Mouse (Mus musculus): Measurements from ENCODE around the gene Sept11. TPM values are rescaled to one million over a fixed set of nuclear protein-coding genes. Genes with fewer than 3 reads are reported as not detected.

Gene Sept11
- polyA plus RNA-seq (2014; fragmentation: Nextera tagmentation; extraction: Ambion mirVana), result 176 and 186 TPM in 2 replicates

GRCm38 (mm10) chr5:93092857-93093622 is at the start of gene Sept11:
TSS of gene Sept11 (plus strand) at chr5:93093437.
- no peaks in the 10 kb centered on the region for H3K36me3 ChIP-seq (ENCODE audit: control insufficient read depth, insufficient read depth, low read length)
- peak within 1 kb of the TSS; percentile 94 for H3K27ac ChIP-seq (ENCODE audit: low read length)
- H3K9me3 ChIP-seq (ENCODE audit: control insufficient read depth, low read depth, low read length), result no peaks in the 10 kb centered on the region
- no peaks in the 10 kb centered on the region for H3K27me3 ChIP-seq (ENCODE audit: control insufficient read depth, insufficient read depth, low read length)
- WGBS, result under 1% methylated on average over 63 of the region's 63 CpGs
- peak within 1 kb of the TSS; percentile 87 for H3K4me3 ChIP-seq (ENCODE audit: low read depth, low read length)
- peaks cover 43% of the 10 kb centered on the region for H3K4me1 ChIP-seq (ENCODE audit: control insufficient read depth, insufficient read depth, low read length)
- H3K4me2 ChIP-seq (replicated peaks; ENCODE audit: low read depth, low read length), result peak within 1 kb of the TSS; percentile 84
- peak; percentile 90 for ATAC-seq (ENCODE audit: insufficient number of reproducible peaks, insufficient read depth, low FRiP score, low read depth)
- peak within 1 kb of the TSS; percentile 87 for H3K9ac ChIP-seq (replicated peaks; ENCODE audit: low read depth, low read length)

- Histone ChIP-seq H3K36me3 (ENCODE audit: control insufficient read depth, insufficient read depth, low read length) (no peaks in the 10 kb centered on the region), H3K9me3 (ENCODE audit: control insufficient read depth, low read depth, low read length) (no peaks in the 10 kb centered on the region), H3K27ac (ENCODE audit: low read length) (no peak overlapping the region), H3K4me3 (ENCODE audit: low read depth, low read length) (peak overlapping the region; percentile 49), H3K4me1 (ENCODE audit: control insufficient read depth, insufficient read depth, low read length) (peaks cover 12% of the 10 kb centered on the region; the same call in 1 of the 2 replicates), H3K9ac (replicated peaks; ENCODE audit: low read depth, low read length) (no peak overlapping the region; the same call in 1 of the 2 replicates), H3K27me3 (ENCODE audit: control insufficient read depth, insufficient read depth, low read length) (peaks cover 19% of the 10 kb centered on the region), H3K4me2 (replicated peaks; ENCODE audit: low read depth, low read length) (peak overlapping the region; percentile 91)
- 0 out of 2 replicates have a peak, but pooled peaks have one; percentile 3 for ATAC-seq (ENCODE audit: insufficient number of reproducible peaks, insufficient read depth, low FRiP score, low read depth)
- 3% methylated on average over 69 of the region's 69 CpGs for WGBS
These were observed 49.3 kb upstream of the Sept11 start for GRCm38 (mm10) chr5:93043688-93044583.

DNA sequence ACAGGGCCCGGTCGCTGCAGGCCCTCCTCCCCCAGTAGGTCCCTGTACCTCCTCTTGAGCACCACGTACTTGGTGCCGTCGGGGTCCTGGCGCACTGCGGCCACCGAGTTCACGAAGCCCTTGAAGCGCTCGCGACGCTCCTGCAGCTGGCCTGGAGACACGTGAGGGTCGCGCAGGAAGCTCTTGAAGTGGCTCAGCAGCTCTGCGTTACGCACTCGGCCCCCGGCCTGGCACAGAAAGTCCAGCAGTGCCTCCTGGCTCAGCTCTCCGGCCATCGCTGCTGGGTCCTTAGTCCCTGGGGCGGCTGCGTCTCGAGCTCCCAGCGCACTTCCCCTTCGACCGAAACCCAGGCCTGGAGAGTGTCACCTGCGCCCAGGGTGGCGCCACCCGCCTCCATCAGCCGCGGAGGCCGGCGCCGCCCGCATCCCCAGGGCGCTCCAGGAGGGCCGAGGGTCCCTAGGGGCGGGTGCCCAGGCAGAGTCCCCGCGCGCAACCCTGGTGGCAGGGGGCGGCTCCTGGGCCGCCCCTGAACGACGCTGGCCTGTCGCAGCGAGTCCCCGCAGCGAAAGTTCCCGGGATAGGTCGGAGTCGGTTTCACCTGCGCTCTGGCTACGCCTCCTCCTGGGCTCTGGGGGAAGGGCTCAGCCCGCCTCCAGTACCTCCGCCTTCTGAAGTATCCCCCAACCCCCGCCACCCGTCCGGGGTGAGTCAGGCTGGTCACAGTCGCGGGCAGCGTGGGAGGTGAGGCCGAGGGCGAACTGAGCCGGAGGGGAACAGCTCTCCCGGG is 48.5 kb upstream of the Sept11 start, which contains the start of gene Sowahb:
Gene Sowahb, minus strand, starts transcription at position 439 of the 787 bp plus-strand sequence.
- H3K27ac ChIP-seq (ENCODE audit: low read length), result no peak within 1 kb of the TSS
- H3K4me1 ChIP-seq (ENCODE audit: control insufficient read depth, insufficient read depth, low read length), result peaks cover 12% of the 10 kb centered on the region; the same call in 1 of the 2 replicates
- ATAC-seq (ENCODE audit: insufficient number of reproducible peaks, insufficient read depth, low FRiP score, low read depth), result peak; percentile 95
- peaks cover 19% of the 10 kb centered on the region for H3K27me3 ChIP-seq (ENCODE audit: control insufficient read depth, insufficient read depth, low read length)
- peak within 1 kb of the TSS; percentile 49 for H3K4me3 ChIP-seq (ENCODE audit: low read depth, low read length)
- H3K9me3 ChIP-seq (ENCODE audit: control insufficient read depth, low read depth, low read length), result no peaks in the 10 kb centered on the region
- no peak within 1 kb of the TSS; the same call in 1 of the 2 replicates for H3K9ac ChIP-seq (replicated peaks; ENCODE audit: low read depth, low read length)
- H3K4me2 ChIP-seq (replicated peaks; ENCODE audit: low read depth, low read length), result peak within 1 kb of the TSS; percentile 91
- no peaks in the 10 kb centered on the region for H3K36me3 ChIP-seq (ENCODE audit: control insufficient read depth, insufficient read depth, low read length)
- under 1% methylated on average over 68 of the region's 68 CpGs for WGBS

DNA sequence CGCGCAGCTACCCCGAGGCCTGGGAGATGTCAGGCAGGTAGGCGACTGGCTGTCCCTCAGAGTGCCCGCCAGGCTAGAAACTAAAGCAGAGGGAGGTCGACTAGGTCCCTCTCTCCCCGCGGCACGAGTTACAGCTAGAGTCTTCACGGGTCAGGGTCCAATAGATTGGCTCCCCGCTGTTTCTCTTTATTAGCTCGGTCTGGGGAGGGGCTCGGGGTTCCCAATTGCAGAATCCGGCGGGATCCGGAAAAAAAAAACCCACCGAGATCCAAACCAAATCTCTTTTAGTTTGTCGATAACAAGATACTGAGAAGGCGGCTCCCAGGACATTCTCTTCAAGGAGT is 47.9 kb upstream of the Sept11 start:
- H3K4me3 ChIP-seq (ENCODE audit: low read depth, low read length), result peak overlapping the region; percentile 49
- peaks cover 12% of the 10 kb centered on the region; the same call in 1 of the 2 replicates for H3K4me1 ChIP-seq (ENCODE audit: control insufficient read depth, insufficient read depth, low read length)
- 1% methylated on average over 19 of the region's 19 CpGs for WGBS
- H3K36me3 ChIP-seq (ENCODE audit: control insufficient read depth, insufficient read depth, low read length), result no peaks in the 10 kb centered on the region
- no peak for ATAC-seq (ENCODE audit: insufficient number of reproducible peaks, insufficient read depth, low FRiP score, low read depth)
- no peak overlapping the region for H3K27ac ChIP-seq (ENCODE audit: low read length)
- H3K9me3 ChIP-seq (ENCODE audit: control insufficient read depth, low read depth, low read length), result no peaks in the 10 kb centered on the region
- H3K4me2 ChIP-seq (replicated peaks; ENCODE audit: low read depth, low read length), result peak overlapping the region; percentile 91
- no peak overlapping the region for H3K9ac ChIP-seq (replicated peaks; ENCODE audit: low read depth, low read length)
- peaks cover 19% of the 10 kb centered on the region for H3K27me3 ChIP-seq (ENCODE audit: control insufficient read depth, insufficient read depth, low read length)

DNA sequence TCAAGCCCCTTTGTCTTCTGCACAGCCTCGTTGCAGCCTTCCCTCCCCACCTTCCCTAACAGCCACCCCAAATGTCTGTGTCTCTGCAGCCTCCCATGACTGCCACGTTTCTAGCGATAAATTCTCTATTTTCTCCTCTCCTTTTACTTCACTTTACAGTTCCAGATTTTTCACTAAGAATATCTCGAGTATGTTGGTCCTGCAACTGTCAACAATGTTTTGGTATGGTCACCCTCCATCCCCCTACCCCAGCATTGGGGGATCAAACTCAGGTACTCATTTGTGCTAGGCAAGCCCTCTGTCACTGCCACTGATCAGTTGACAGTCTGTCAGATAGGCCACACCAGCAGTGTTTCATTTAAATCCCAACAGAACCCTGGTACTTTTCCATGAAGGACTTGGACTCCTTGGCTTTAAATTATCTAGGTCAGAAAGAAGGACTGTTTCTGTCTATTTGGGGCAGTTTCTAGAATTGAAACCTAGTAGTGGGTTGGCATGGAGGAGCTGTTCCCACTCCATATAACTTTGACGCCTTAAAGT is 46.9 kb upstream of the Sept11 start:
- H3K4me3 ChIP-seq (ENCODE audit: low read depth, low read length), result no peak overlapping the region
- ATAC-seq (ENCODE audit: insufficient number of reproducible peaks, insufficient read depth, low FRiP score, low read depth), result no peak
- H3K36me3 ChIP-seq (ENCODE audit: control insufficient read depth, insufficient read depth, low read length), result no peaks in the 10 kb centered on the region
- peaks cover 12% of the 10 kb centered on the region; the same call in 1 of the 2 replicates for H3K4me1 ChIP-seq (ENCODE audit: control insufficient read depth, insufficient read depth, low read length)
- no peak overlapping the region for H3K4me2 ChIP-seq (replicated peaks; ENCODE audit: low read depth, low read length)
- WGBS, result 34% methylated on average over 5 of the region's 5 CpGs
- peaks cover 19% of the 10 kb centered on the region for H3K27me3 ChIP-seq (ENCODE audit: control insufficient read depth, insufficient read depth, low read length)
- no peak overlapping the region for H3K27ac ChIP-seq (ENCODE audit: low read length)
- no peak overlapping the region for H3K9ac ChIP-seq (replicated peaks; ENCODE audit: low read depth, low read length)
- H3K9me3 ChIP-seq (ENCODE audit: control insufficient read depth, low read depth, low read length), result no peaks in the 10 kb centered on the region

DNA sequence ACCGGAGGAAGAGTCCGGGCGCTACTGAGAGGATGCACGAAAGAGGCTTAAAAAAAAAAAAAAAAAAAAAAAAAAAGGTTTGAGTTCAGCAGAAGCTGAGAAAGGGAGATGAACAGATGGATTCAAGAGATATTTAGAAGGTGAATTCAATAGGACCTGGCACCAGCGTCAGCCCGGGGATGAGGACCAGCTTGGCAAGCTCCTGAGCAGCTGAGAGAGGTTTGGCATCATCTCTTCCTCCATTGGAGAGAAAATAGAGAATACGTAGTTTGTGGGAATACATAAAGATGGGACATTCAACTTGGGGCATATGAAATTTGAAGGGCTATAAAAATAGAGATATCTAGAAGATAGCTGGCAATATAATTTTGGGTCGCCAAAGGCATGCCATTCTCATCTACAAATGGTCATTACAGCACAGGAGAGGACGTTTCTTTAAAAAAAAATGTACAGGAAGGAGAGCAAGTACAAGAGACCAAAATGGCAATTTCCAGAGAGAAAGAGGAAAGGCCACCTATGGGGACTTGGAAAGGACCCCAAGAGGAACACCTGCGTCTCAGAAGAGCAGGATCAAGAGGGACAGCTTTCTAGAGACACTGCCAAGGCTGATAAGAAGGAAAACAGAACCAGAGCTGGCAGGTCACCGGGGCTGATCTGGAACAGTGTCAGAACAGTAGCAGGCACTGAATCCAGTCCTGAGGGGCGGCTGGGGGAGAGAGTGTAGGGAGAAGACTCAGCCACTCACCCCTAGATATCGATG is 44.6 kb upstream of the Sept11 start:
- WGBS, result 67% methylated on average over 13 of the region's 13 CpGs
- ATAC-seq (ENCODE audit: insufficient number of reproducible peaks, insufficient read depth, low FRiP score, low read depth), result no peak
- Histone ChIP-seq H3K9me3 (ENCODE audit: control insufficient read depth, low read depth, low read length) (no peaks in the 10 kb centered on the region), H3K27me3 (ENCODE audit: control insufficient read depth, insufficient read depth, low read length) (peaks cover 12% of the 10 kb centered on the region; the same call in 1 of the 2 replicates), H3K4me2 (replicated peaks; ENCODE audit: low read depth, low read length) (no peak overlapping the region), H3K27ac (ENCODE audit: low read length) (no peak overlapping the region), H3K9ac (replicated peaks; ENCODE audit: low read depth, low read length) (no peak overlapping the region), H3K36me3 (ENCODE audit: control insufficient read depth, insufficient read depth, low read length) (no peaks in the 10 kb centered on the region), H3K4me3 (ENCODE audit: low read depth, low read length) (no peak overlapping the region), H3K4me1 (ENCODE audit: control insufficient read depth, insufficient read depth, low read length) (peaks cover 11% of the 10 kb centered on the region; the same call in 1 of the 2 replicates)

DNA sequence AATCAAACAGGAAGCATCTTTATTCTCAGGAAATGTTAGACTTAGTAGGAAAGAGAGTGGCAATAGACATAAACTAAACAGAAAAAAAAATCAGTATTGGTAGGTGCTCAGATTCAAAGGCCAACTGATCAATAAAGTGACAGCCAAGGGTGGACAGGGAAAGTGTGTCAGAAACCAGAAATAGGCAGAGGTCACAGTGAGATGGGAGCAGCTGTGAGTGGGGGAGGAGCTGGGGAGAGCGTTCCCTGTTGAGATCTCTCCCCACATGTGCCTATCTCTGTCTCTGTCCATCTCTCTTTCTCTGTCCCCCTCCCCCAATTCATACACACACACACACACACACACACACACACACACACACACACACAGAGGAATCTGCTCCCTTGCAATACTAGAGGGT is 43.3 kb upstream of the Sept11 start:
- no peaks in the 10 kb centered on the region for H3K4me1 ChIP-seq (ENCODE audit: control insufficient read depth, insufficient read depth, low read length)
- H3K9me3 ChIP-seq (ENCODE audit: control insufficient read depth, low read depth, low read length), result no peaks in the 10 kb centered on the region
- H3K4me2 ChIP-seq (replicated peaks; ENCODE audit: low read depth, low read length), result no peak overlapping the region
- H3K27me3 ChIP-seq (ENCODE audit: control insufficient read depth, insufficient read depth, low read length), result peaks cover 9% of the 10 kb centered on the region; the same call in 1 of the 2 replicates
- no peak overlapping the region for H3K9ac ChIP-seq (replicated peaks; ENCODE audit: low read depth, low read length)
- H3K27ac ChIP-seq (ENCODE audit: low read length), result no peak overlapping the region
- WGBS, result 67% methylated on average over 1 of the region's 1 CpGs
- H3K4me3 ChIP-seq (ENCODE audit: low read depth, low read length), result no peak overlapping the region
- no peak for ATAC-seq (ENCODE audit: insufficient number of reproducible peaks, insufficient read depth, low FRiP score, low read depth)
- H3K36me3 ChIP-seq (ENCODE audit: control insufficient read depth, insufficient read depth, low read length), result no peaks in the 10 kb centered on the region
